Mouse (Mus musculus) neural tube, embryonic 15.5 days (tissue): ENCODE data around the gene App. TPM values are rescaled to one million over a fixed set of nuclear protein-coding genes. Genes with fewer than 3 reads are reported as not detected.

Source experiments
- ATAC-seq: fragments of 200-750 bp; cut with Nextera tagmentation; 2 replicates; pipeline ENCODE4 v1.8.0; 2017; ENCODE audit warnings: mild to moderate bottlenecking, moderate TSS enrichment, moderate library complexity; ENCODE audit not compliant: low FRiP score
- H3K27ac ChIP-seq: fragments of 300-500 bp; sonication (generic); replicated peaks from 2 replicates; pipeline ENCODE4 v1.5.1; 2015; ENCODE audit warnings: mild to moderate bottlenecking, inconsistent platforms
- H3K27me3 ChIP-seq: fragments of 300-500 bp; sonication (generic); replicated peaks from 2 replicates; pipeline ENCODE4 v1.6.1; 2015; ENCODE audit warnings: inconsistent platforms
- H3K36me3 ChIP-seq: fragments of 300-500 bp; sonication (generic); 2 replicates; pipeline ENCODE4 v1.6.1; 2015; ENCODE audit warnings: inconsistent platforms
- H3K4me1 ChIP-seq: fragments of 300-500 bp; sonication (generic); 2 replicates; pipeline ENCODE4 v1.6.1; 2015; ENCODE audit warnings: inconsistent platforms
- H3K4me2 ChIP-seq: fragments of 300-500 bp; sonication (generic); 2 replicates; pipeline ENCODE4 v1.6.1; 2015; ENCODE audit warnings: inconsistent platforms, mild to moderate bottlenecking, moderate library complexity
- H3K4me3 ChIP-seq: fragments of 300-500 bp; sonication (generic); replicated peaks from 2 replicates; pipeline ENCODE4 v1.5.1; 2015; ENCODE audit warnings: mild to moderate bottlenecking, inconsistent platforms
- H3K9ac ChIP-seq: fragments of 300-500 bp; sonication (generic); replicated peaks from 2 replicates; pipeline ENCODE4 v1.6.1; 2015; ENCODE audit warnings: mild to moderate bottlenecking, inconsistent platforms
- H3K9me3 ChIP-seq: fragments of 300-500 bp; sonication (generic); replicated peaks from 2 replicates; pipeline ENCODE4 v1.6.1; 2016; ENCODE audit warnings: inconsistent platforms
- WGBS: fragments of 180-500 bp; shearing (Covaris S2); methylation state at CpG from one replicate; pipeline ENCODE4 v1.1.7; 2015; ENCODE audit warnings: mixed read lengths; 5-methylcytosine and 5-hydroxymethylcytosine counted together
- polyA plus RNA-seq: library from polyadenylated mRNA; unstranded; fragments of >200 nt; fragmentation: Nextera tagmentation; extraction: Ambion mirVana; gene quantifications from 2 replicates; pipeline ENCODE4 v1.2.1, GENCODE M21; 2015

App gene
- 454 and 487 TPM in 2 replicates for polyA plus RNA-seq

- WGBS: under 1% methylated on average over 78 of the region's 78 CpGs
- Histone ChIP-seq H3K36me3 (no peaks in the 10 kb centered on the region; the same call in 1 of the 2 replicates), H3K4me2 (peak within 1 kb of the TSS; percentile 62), H3K4me3 (peak within 1 kb of the TSS; percentile 90), H3K27ac (peak within 1 kb of the TSS; percentile 96), H3K27me3 (no peaks in the 10 kb centered on the region), H3K9me3 (no peaks in the 10 kb centered on the region), H3K9ac (peak within 1 kb of the TSS; percentile 95), H3K4me1 (peaks cover 30% of the 10 kb centered on the region)
- peak; percentile 89 for ATAC-seq
These were observed at the start of gene App for GRCm38 (mm10) chr16:85173373-85174081. App (minus strand) TSS chr16:85173766.

- Histone ChIP-seq H3K4me2 (no peak overlapping the region), H3K4me1 (no peaks in the 10 kb centered on the region), H3K36me3 (no peaks in the 10 kb centered on the region), H3K27me3 (no peaks in the 10 kb centered on the region), H3K9me3 (no peaks in the 10 kb centered on the region), H3K27ac (no peak overlapping the region), H3K9ac (no peak overlapping the region), H3K4me3 (no peak overlapping the region)
- WGBS: 83% methylated on average over 9 of the region's 9 CpGs
- ATAC-seq: no peak
These were observed 42.3 kb upstream of the App start for GRCm38 (mm10) chr16:85215846-85216245.

- 89% methylated on average over 9 of the region's 9 CpGs for WGBS
- Histone ChIP-seq H3K27me3 (no peaks in the 10 kb centered on the region), H3K9ac (no peak overlapping the region), H3K4me2 (no peak overlapping the region), H3K4me3 (no peak overlapping the region), H3K4me1 (no peaks in the 10 kb centered on the region), H3K36me3 (no peaks in the 10 kb centered on the region), H3K27ac (no peak overlapping the region), H3K9me3 (no peaks in the 10 kb centered on the region)
- ATAC-seq: no peak
These were observed 41.6 kb upstream of the App start for GRCm38 (mm10) chr16:85215173-85215572.

- Histone ChIP-seq H3K27ac (no peak overlapping the region), H3K4me2 (no peak overlapping the region), H3K36me3 (no peaks in the 10 kb centered on the region), H3K4me1 (no peaks in the 10 kb centered on the region), H3K4me3 (no peak overlapping the region), H3K9ac (no peak overlapping the region), H3K27me3 (no peaks in the 10 kb centered on the region), H3K9me3 (no peaks in the 10 kb centered on the region)
- 86% methylated on average over 6 of the region's 6 CpGs for WGBS
- ATAC-seq: no peak
These were observed 22.1 kb upstream of the App start for GRCm38 (mm10) chr16:85195622-85196021.

GRCm38 (mm10) chr16:85195167-85195566 lies 21.6 kb upstream of the App start:
- no peaks in the 10 kb centered on the region for H3K9me3 ChIP-seq
- WGBS: 87% methylated on average over 6 of the region's 6 CpGs
- H3K9ac ChIP-seq: no peak overlapping the region
- ATAC-seq: no peak
- H3K27ac ChIP-seq: no peak overlapping the region
- H3K4me3 ChIP-seq: no peak overlapping the region
- no peaks in the 10 kb centered on the region for H3K36me3 ChIP-seq
- no peaks in the 10 kb centered on the region for H3K4me1 ChIP-seq
- no peak overlapping the region for H3K4me2 ChIP-seq
- H3K27me3 ChIP-seq: no peaks in the 10 kb centered on the region

GRCm38 (mm10) chr16:85181502-85181901 lies 7.9 kb upstream of the App start:
- Histone ChIP-seq H3K27me3 (no peaks in the 10 kb centered on the region), H3K4me1 (no peaks in the 10 kb centered on the region), H3K27ac (no peak overlapping the region), H3K9me3 (no peaks in the 10 kb centered on the region), H3K36me3 (no peaks in the 10 kb centered on the region), H3K4me2 (no peak overlapping the region), H3K9ac (no peak overlapping the region), H3K4me3 (no peak overlapping the region)
- no peak for ATAC-seq
- 72% methylated on average over 3 of the region's 3 CpGs for WGBS

GRCm38 (mm10) chr16:85180710-85181109 lies 7.1 kb upstream of the App start:
- ATAC-seq: no peak
- Histone ChIP-seq H3K9ac (no peak overlapping the region), H3K4me1 (no peaks in the 10 kb centered on the region), H3K4me3 (no peak overlapping the region), H3K4me2 (no peak overlapping the region), H3K27ac (no peak overlapping the region), H3K27me3 (no peaks in the 10 kb centered on the region), H3K9me3 (no peaks in the 10 kb centered on the region), H3K36me3 (no peaks in the 10 kb centered on the region)
- 81% methylated on average over 3 of the region's 3 CpGs for WGBS

- Histone ChIP-seq H3K36me3 (no peaks in the 10 kb centered on the region), H3K9me3 (no peaks in the 10 kb centered on the region), H3K4me3 (no peak overlapping the region), H3K27ac (no peak overlapping the region), H3K9ac (no peak overlapping the region), H3K4me1 (0 out of 2 replicates have a peak, but pooled peaks cover 5% of the 10 kb centered on the region), H3K4me2 (no peak overlapping the region), H3K27me3 (no peaks in the 10 kb centered on the region)
- WGBS: 38% methylated on average over 3 of the region's 3 CpGs
- no peak for ATAC-seq
These were observed 3.1 kb upstream of the App start for GRCm38 (mm10) chr16:85176666-85177065.

GRCm38 (mm10) chr16:85172571-85173372 lies 794 bp downstream of the App start:
- Histone ChIP-seq H3K27me3 (no peaks in the 10 kb centered on the region), H3K36me3 (no peaks in the 10 kb centered on the region; the same call in 1 of the 2 replicates), H3K27ac (peak overlapping the region; percentile 96), H3K4me3 (peak overlapping the region; percentile 90), H3K4me2 (peak overlapping the region; percentile 62), H3K9me3 (no peaks in the 10 kb centered on the region), H3K9ac (peak overlapping the region; percentile 95), H3K4me1 (peaks cover 32% of the 10 kb centered on the region)
- peak; percentile 76 for ATAC-seq
- under 1% methylated on average over 68 of the region's 68 CpGs for WGBS

GRCm38 (mm10) chr16:85171976-85172570 lies 1.5 kb downstream of the App start:
- Histone ChIP-seq H3K27ac (peak overlapping the region; percentile 96), H3K4me3 (peak overlapping the region; percentile 90), H3K9ac (peak overlapping the region; percentile 95), H3K27me3 (no peaks in the 10 kb centered on the region), H3K9me3 (no peaks in the 10 kb centered on the region), H3K4me2 (peak overlapping the region; percentile 62), H3K4me1 (peaks cover 32% of the 10 kb centered on the region), H3K36me3 (peaks cover 4% of the 10 kb centered on the region; the same call in 1 of the 2 replicates)
- ATAC-seq: peak; percentile 62
- WGBS: 2% methylated on average over 10 of the region's 10 CpGs

GRCm38 (mm10) chr16:85170826-85171510 lies 2.6 kb downstream of the App start:
- peaks cover 35% of the 10 kb centered on the region for H3K4me1 ChIP-seq
- no peaks in the 10 kb centered on the region for H3K9me3 ChIP-seq
- H3K27me3 ChIP-seq: no peaks in the 10 kb centered on the region
- peak overlapping the region; percentile 90 for H3K4me3 ChIP-seq
- H3K4me2 ChIP-seq: peak overlapping the region; percentile 62
- H3K9ac ChIP-seq: peak overlapping the region; percentile 49
- no peak for ATAC-seq
- H3K36me3 ChIP-seq: peaks cover 5% of the 10 kb centered on the region; the same call in 1 of the 2 replicates
- H3K27ac ChIP-seq: peak overlapping the region; percentile 45
- 24% methylated on average over 19 of the region's 19 CpGs for WGBS
